8 mouse cellular contexts compared by ENCODE assay signal in genomic region chr11:52099771-52100219, GRCm38 (mm10). TPM values are rescaled to one million over a fixed set of nuclear protein-coding genes. Genes with fewer than 3 reads are reported as not detected.
A peak's percentile ranks its signal among the peaks of the same experiment; 100 is the strongest.
DNase-seq lines count a peak whose midpoint lies in the region; ATAC-seq and TF ChIP-seq lines count a peak whose summit lies in the region.

No protein-coding gene starts in this region.

- peak overlapping the region; percentile 99 for H3K9ac ChIP-seq in kidney, embryonic 14.5 days (ENCODE audit: low read depth, low read length)
- H3K9ac ChIP-seq in midbrain, embryonic 15.5 days, result peak overlapping the region; percentile 98

- peak overlapping the region; percentile 86 for H3K4me3 ChIP-seq in kidney, embryonic 14.5 days (ENCODE audit: low read length)
- peak overlapping the region; percentile 81 for H3K4me3 ChIP-seq in bone marrow macrophage, adult 2 months (ENCODE audit: insufficient read depth, low read length)
- peak overlapping the region; percentile 96 for H3K4me3 ChIP-seq in midbrain, embryonic 15.5 days

- DNase-seq in kidney, postnatal 25 days, result no peak
- DNase-seq in urinary bladder, postnatal 25 days (ENCODE audit: low spot score), result no peak
- no peak for DNase-seq in testis, postnatal 14 days (ENCODE audit: low spot score)
- no peak for DNase-seq in left cerebral cortex, adult 18-20 months (ENCODE audit: low spot score in 2 of 2)

- no peak for TF ChIP-seq POLR2A in bone marrow macrophage, adult 2 months (IDR thresholded peaks at IDR 0.05; ENCODE audit: borderline replicate concordance, low read depth, low read length)

- peak overlapping the region; percentile 76 for H3K4me2 ChIP-seq in kidney, embryonic 14.5 days (replicated peaks; ENCODE audit: low read depth, low read length)
- peak overlapping the region; percentile 89 for H3K4me2 ChIP-seq in midbrain, embryonic 15.5 days

- ATAC-seq in kidney, embryonic 14.5 days (ENCODE audit: low FRiP score, low TSS enrichment), result no peak
- ATAC-seq in inflammation-experienced regulatory T-cells, adult 6 months, result peak; percentile 14
- ATAC-seq in midbrain, embryonic 15.5 days (replicated peaks), result no peak

- H3K9me3 ChIP-seq in kidney, embryonic 14.5 days (ENCODE audit: control insufficient read depth, low read length), result no peaks in the 10 kb centered on the region
- H3K9me3 ChIP-seq in midbrain, embryonic 15.5 days, result no peaks in the 10 kb centered on the region

- 6% methylated on average over 7 of the region's 7 CpGs for WGBS in kidney, embryonic 14.5 days
- WGBS in midbrain, embryonic 15.5 days, result 4% methylated on average over 7 of the region's 7 CpGs

- H3K36me3 ChIP-seq in kidney, embryonic 14.5 days (ENCODE audit: control insufficient read depth, insufficient read depth, low read length), result no peaks in the 10 kb centered on the region; the same call in 1 of the 2 replicates
- H3K36me3 ChIP-seq in midbrain, embryonic 15.5 days (replicated peaks), result no peaks in the 10 kb centered on the region

- peak overlapping the region; percentile 99; the same call in 1 of the 2 replicates for H3K27ac ChIP-seq in kidney, embryonic 14.5 days (ENCODE audit: low read depth, low read length)
- H3K27ac ChIP-seq in bone marrow macrophage, adult 2 months (ENCODE audit: insufficient read depth, low read depth, low read length), result peak overlapping the region; percentile 82
- H3K27ac ChIP-seq in midbrain, embryonic 15.5 days, result peak overlapping the region; percentile 99

- TF ChIP-seq CTCF in bone marrow macrophage, adult 2 months (IDR thresholded peaks at IDR 0.05; ENCODE audit: low read depth, low read length), result no peak

- peaks cover 15% of the 10 kb centered on the region for H3K4me1 ChIP-seq in kidney, embryonic 14.5 days (ENCODE audit: control insufficient read depth, insufficient read depth, low read length)
- H3K4me1 ChIP-seq in bone marrow macrophage, adult 2 months (ENCODE audit: control insufficient read depth, insufficient read depth, low read length), result peaks cover 33% of the 10 kb centered on the region
- H3K4me1 ChIP-seq in midbrain, embryonic 15.5 days, result peaks cover 42% of the 10 kb centered on the region

- H3K27me3 ChIP-seq in kidney, embryonic 14.5 days (ENCODE audit: control insufficient read depth, insufficient read depth, low read length), result no peaks in the 10 kb centered on the region
- no peaks in the 10 kb centered on the region for H3K27me3 ChIP-seq in midbrain, embryonic 15.5 days (replicated peaks)

RNA-seq across cellular contexts. Expression of gene Ppp2ca, which starts 1.3 kb away (rescaled TPM):
- polyA plus RNA-seq in kidney, embryonic 14.5 days (2014; fragmentation: Nextera tagmentation; extraction: Ambion mirVana), result 83.4 and 110 TPM in 2 replicates
- polyA plus RNA-seq in bone marrow macrophage, adult 2 months (2012; ENCODE audit: insufficient read depth, insufficient read length, missing spikeins), result 47.8 and 49.2 TPM in 2 replicates
- polyA plus RNA-seq in inflammation-experienced regulatory T-cells, adult 6 months (2017; shearing (Covaris generic)), result 10 to 100 TPM; 14.5 to 15.1 (median 14.5) TPM
- 127 and 130 TPM in 2 replicates for polyA plus RNA-seq in midbrain, embryonic 15.5 days (2015; fragmentation: Nextera tagmentation; extraction: Ambion mirVana)
- 100 to 1,000 TPM; 120 to 124 TPM for total RNA-seq in left cerebral cortex, adult 18-20 months (2021)

RNA-seq across cellular contexts. Expression of gene Olfr1373, which starts 45.5 kb away (rescaled TPM):
- not detected in 2 replicates for polyA plus RNA-seq in kidney, embryonic 14.5 days (2014; fragmentation: Nextera tagmentation; extraction: Ambion mirVana)
- not detected in 2 replicates for polyA plus RNA-seq in bone marrow macrophage, adult 2 months (2012; ENCODE audit: insufficient read depth, insufficient read length, missing spikeins)
- polyA plus RNA-seq in inflammation-experienced regulatory T-cells, adult 6 months (2017; shearing (Covaris generic)), result not detected
- not detected in 2 replicates for polyA plus RNA-seq in midbrain, embryonic 15.5 days (2015; fragmentation: Nextera tagmentation; extraction: Ambion mirVana)
- not detected for total RNA-seq in left cerebral cortex, adult 18-20 months (2021)
